In genomic region chr6:91105400-91106129, GRCm38 (mm10) we compare ENCODE assay signal across 11 mouse cellular contexts. TPM values are rescaled to one million over a fixed set of nuclear protein-coding genes. Genes with fewer than 3 reads are reported as not detected.
DNase-seq lines count a peak whose midpoint lies in the region; ATAC-seq and TF ChIP-seq lines count a peak whose summit lies in the region.
"Had no signal": no experiment of that assay in that cellular context is flagged by ENCODE, and none has a peak within 500 bp of the region (broad histone marks: within the 10 kb centered on the region; RNA-seq: fewer than 3 reads in every experiment).

No protein-coding gene starts in this region.

- no peak overlapping the region for H3K4me2 ChIP-seq in intestine, postnatal 0 days (replicated peaks; ENCODE audit: low read depth)
- H3K4me2 ChIP-seq: embryonic facial prominence, embryonic 13.5 days had no signal

- peak; percentile 46 for TF ChIP-seq CTCF in intestine, postnatal 0 days (IDR thresholded peaks at IDR 0.05; ENCODE audit: low read depth)
- TF ChIP-seq CTCF in lung, adult 2 months (IDR thresholded peaks at IDR 0.05; ENCODE audit: insufficient read depth, low read length): 0 out of 2 replicates have a peak, but pooled peaks have one; percentile 32

- H3K4me3 ChIP-seq in intestine, postnatal 0 days (ENCODE audit: low read depth, low read length): no peak overlapping the region
- H3K4me3 ChIP-seq in lung, adult 2 months (replicated peaks; ENCODE audit: extremely low read depth, low read depth, low read length): no peak overlapping the region
- H3K4me3 ChIP-seq: embryonic facial prominence, embryonic 13.5 days; myocyte had no signal

- H3K4me1 ChIP-seq in intestine, postnatal 0 days (replicated peaks; ENCODE audit: control insufficient read depth, insufficient read depth, low read length): no peaks in the 10 kb centered on the region
- 0 out of 2 replicates have a peak, but pooled peaks cover 8% of the 10 kb centered on the region for H3K4me1 ChIP-seq in lung, adult 2 months (ENCODE audit: control insufficient read depth, insufficient read depth, low read length)

- WGBS in intestine, postnatal 0 days: 77% methylated on average over 2 of the region's 2 CpGs
- WGBS in lung, adult 2 months: 80% methylated on average over 2 of the region's 2 CpGs

- no peak for ATAC-seq in intestine, postnatal 0 days
- ATAC-seq: hindbrain, postnatal 0 days had no signal

- H3K27me3 ChIP-seq in intestine, postnatal 0 days (replicated peaks; ENCODE audit: control insufficient read depth, insufficient read depth, low read length): no peaks in the 10 kb centered on the region
- H3K27me3 ChIP-seq: embryonic facial prominence, embryonic 13.5 days had no signal

- no peak for TF ChIP-seq POLR2A in lung, adult 2 months (IDR thresholded peaks at IDR 0.05; ENCODE audit: borderline replicate concordance, extremely low read depth, low read depth, low read length)

- no peaks in the 10 kb centered on the region for H3K9me3 ChIP-seq in intestine, postnatal 0 days (ENCODE audit: control insufficient read depth)
- H3K9me3 ChIP-seq: embryonic facial prominence, embryonic 13.5 days had no signal

- H3K9ac ChIP-seq in intestine, postnatal 0 days (ENCODE audit: low read depth, low read length): no peak overlapping the region
- H3K9ac ChIP-seq: embryonic facial prominence, embryonic 13.5 days had no signal

- H3K27ac ChIP-seq in intestine, postnatal 0 days (ENCODE audit: low read depth, low read length): no peak overlapping the region
- H3K27ac ChIP-seq: embryonic facial prominence, embryonic 13.5 days; hindbrain, postnatal 0 days had no signal

- peak; percentile 51 for DNase-seq in kidney, adult 18-20 months
- DNase-seq in kidney, adult 11 months: no peak
- no peak for DNase-seq in lung, adult 2 months
- DNase-seq in thymus, postnatal 14 days: peak; percentile 78
- DNase-seq in embryo, embryonic 9.5 days (ENCODE audit: extremely low spot score): no peak
- DNase-seq in heart, adult 11 months: no peak
- DNase-seq in layer of hippocampus, postnatal 14 days (ENCODE audit: low spot score in 2 of 2): no peak

- H3K36me3 ChIP-seq in intestine, postnatal 0 days (ENCODE audit: control insufficient read depth, insufficient read depth): no peaks in the 10 kb centered on the region
- H3K36me3 ChIP-seq: embryonic facial prominence, embryonic 13.5 days had no signal

RNA-seq across cellular contexts. Expression of gene Nup210, which starts 11.1 kb away (rescaled TPM):
- 2.8 TPM in 2 replicates for polyA plus RNA-seq in intestine, postnatal 0 days (2015; fragmentation: Nextera tagmentation; extraction: Ambion mirVana)
- polyA plus RNA-seq in lung, adult 2 months (2012; rRNA removed): 25.7 and 40.2 TPM in 2 replicates
- total RNA-seq in layer of hippocampus, postnatal 14 days (2021): 10 to 100 TPM; 26.2 to 30.0 TPM

RNA-seq across cellular contexts. Expression of gene Hdac11, which starts 50.9 kb away (rescaled TPM):
- 4.2 and 4.8 TPM in 2 replicates for polyA plus RNA-seq in intestine, postnatal 0 days (2015; fragmentation: Nextera tagmentation; extraction: Ambion mirVana)
- 18.4 and 18.7 TPM in 2 replicates for polyA plus RNA-seq in lung, adult 2 months (2012; rRNA removed)
- 100 to 1,000 TPM; 112 to 113 TPM for total RNA-seq in layer of hippocampus, postnatal 14 days (2021)

Comparison
In these comparisons a context has a peak if more than half of its experiments do, and no peak if none do; other contexts are left out.
1. DNase-seq: peak in kidney, adult 18-20 months (single experiment) and thymus, postnatal 14 days (single experiment); none in kidney, adult 11 months (single experiment), lung, adult 2 months (single experiment), embryo, embryonic 9.5 days (single experiment), heart, adult 11 months (single experiment) and layer of hippocampus, postnatal 14 days (0 of 2).